Mouse (Mus musculus) bone marrow macrophage, adult 2 months (primary cell): Measurements from ENCODE around the gene Rassf3.

Experiments
- CTCF ChIP-seq: IDR thresholded peaks from 2 replicates; pipeline ENCODE4 v1.5.1; 2012; ENCODE audit warnings: low read depth, mild to moderate bottlenecking, low read length, moderate library complexity
- POLR2A ChIP-seq: IDR thresholded peaks from 2 replicates; pipeline ENCODE4 v1.6.1; 2012; ENCODE audit warnings: mild to moderate bottlenecking, low read depth, low read length, borderline replicate concordance

GRCm38 (mm10) chr10:121364306-121364705 is 111.8 kb downstream of the Rassf3 start:
- TF ChIP-seq CTCF (no peak), POLR2A (no peak)
